Mouse (Mus musculus) neural tube, embryonic 13.5 days (tissue): ENCODE data around the gene Perm1. TPM values are rescaled to one million over a fixed set of nuclear protein-coding genes. Genes with fewer than 3 reads are reported as not detected.

Experiments
- ATAC-seq: fragments of 200-750 bp; cut with Nextera tagmentation; 2 replicates; pipeline ENCODE4 v1.8.0; 2017; ENCODE audit warnings: low read depth, mild to moderate bottlenecking, moderate TSS enrichment, moderate library complexity
- H3K27ac ChIP-seq: fragments of 300-500 bp; sonication (generic); replicated peaks from 2 replicates; pipeline ENCODE4 v1.5.1; 2015; ENCODE audit warnings: moderate library complexity, mild to moderate bottlenecking, inconsistent platforms
- H3K27me3 ChIP-seq: fragments of 300-500 bp; sonication (generic); 2 replicates; pipeline ENCODE4 v1.6.1; 2015; ENCODE audit warnings: mild to moderate bottlenecking, inconsistent platforms
- H3K36me3 ChIP-seq: fragments of 300-500 bp; sonication (generic); 2 replicates; pipeline ENCODE4 v1.6.1; 2015; ENCODE audit warnings: mild to moderate bottlenecking, inconsistent platforms
- H3K4me1 ChIP-seq: fragments of 300-500 bp; sonication (generic); replicated peaks from 2 replicates; pipeline ENCODE4 v1.6.1; 2015; ENCODE audit warnings: inconsistent platforms
- H3K4me2 ChIP-seq: fragments of 300-500 bp; sonication (generic); 2 replicates; pipeline ENCODE4 v1.6.1; 2015; ENCODE audit warnings: inconsistent platforms, mild to moderate bottlenecking, moderate library complexity
- H3K4me3 ChIP-seq: fragments of 300-500 bp; sonication (generic); 2 replicates; pipeline ENCODE4 v1.5.1; 2015; ENCODE audit warnings: mild to moderate bottlenecking, inconsistent platforms
- H3K9ac ChIP-seq: fragments of 300-500 bp; sonication (generic); 2 replicates; pipeline ENCODE4 v1.6.1; 2015; ENCODE audit warnings: moderate library complexity, mild to moderate bottlenecking, inconsistent platforms
- H3K9me3 ChIP-seq: fragments of 300-500 bp; sonication (generic); 2 replicates; pipeline ENCODE4 v1.6.1; 2016; ENCODE audit warnings: inconsistent platforms
- WGBS: fragments of 180-500 bp; shearing (Covaris S2); methylation state at CpG from one replicate; pipeline ENCODE4 v1.1.7; 2015; 5-methylcytosine and 5-hydroxymethylcytosine counted together
- microRNA-seq: library from miRNA; unstranded; fragments of <30 nt; microRNA quantifications from one replicate; pipeline ENCODE4, GENCODE M21; 2016
- polyA plus RNA-seq: library from polyadenylated mRNA; unstranded; fragments of >200 nt; fragmentation: Nextera tagmentation; extraction: Ambion mirVana; gene quantifications from 2 replicates; pipeline ENCODE4 v1.2.1, GENCODE M21; 2015

The Perm1 gene
- polyA plus RNA-seq, 1 experiment from 2014 or later = 1.8 TPM

GRCm38 (mm10) chr4:156254361-156255077 lies 38.9 kb downstream of the Perm1 start:
- no peaks in the 10 kb centered on the region for H3K9me3 ChIP-seq
- peak overlapping the region; percentile 50 for H3K4me2 ChIP-seq
- peak; percentile 59 for ATAC-seq
- WGBS = 2% methylated on average over 28 of the region's 30 CpGs
- peak overlapping the region; percentile 55 for H3K9ac ChIP-seq
- peaks cover 1% of the 10 kb centered on the region; the same call in 1 of the 2 replicates for H3K36me3 ChIP-seq
- no peak overlapping the region; the same call in 1 of the 2 replicates for H3K27ac ChIP-seq
- H3K4me3 ChIP-seq = peak overlapping the region; percentile 26
- H3K27me3 ChIP-seq = peaks cover 32% of the 10 kb centered on the region
- H3K4me1 ChIP-seq = peaks cover 30% of the 10 kb centered on the region

- Histone ChIP-seq H3K27me3 (peaks cover 32% of the 10 kb centered on the region), H3K27ac (no peak within 1 kb of the TSS), H3K36me3 (no peaks in the 10 kb centered on the region), H3K4me1 (peaks cover 30% of the 10 kb centered on the region), H3K9me3 (no peaks in the 10 kb centered on the region), H3K4me3 (peak within 1 kb of the TSS; percentile 26), H3K9ac (peak within 1 kb of the TSS; percentile 55), H3K4me2 (peak within 1 kb of the TSS; percentile 50)
- ATAC-seq = peak; percentile 57
- WGBS = 4% methylated on average over 26 of the region's 26 CpGs
Measured at GRCm38 (mm10) chr4:156255078-156255839, 39.6 kb downstream of the Perm1 start, which contains the start of gene Samd11. Gene Samd11 (minus strand): TSS chr4:156255657.

Small RNA genes lying within 50 kb of the gene (microRNA-seq; reads per million reads assigned to microRNA genes)
- 1.2 reads per million for gene Mir7658

Other genes with a start within 250 kb of the Perm1 start
- gene B3galt6, start 223.2 kb upstream of the Perm1 start, polyA plus RNA-seq = 25.1 and 25.5 TPM in 2 replicates
- 132 and 139 TPM in 2 replicates for gene Sdf4, start 223.0 kb upstream of the Perm1 start, polyA plus RNA-seq
- 0.77 and 1.2 TPM in 2 replicates for gene Tnfrsf4, start 202.0 kb upstream of the Perm1 start, polyA plus RNA-seq
- gene Tnfrsf18, start 189.7 kb upstream of the Perm1 start, polyA plus RNA-seq = 1.6 and 2.7 TPM in 2 replicates
- not detected in 2 replicates for gene Ttll10, start 156.5 kb upstream of the Perm1 start, polyA plus RNA-seq
- 25.0 and 27.7 TPM in 2 replicates for gene 9430015G10Rik, start 105.9 kb upstream of the Perm1 start, polyA plus RNA-seq
- gene Rnf223, start 85.4 kb upstream of the Perm1 start, polyA plus RNA-seq = 0.66 and 0.69 TPM in 2 replicates
- 120 and 122 TPM in 2 replicates for gene Agrn, start 18.4 kb upstream of the Perm1 start, polyA plus RNA-seq
- 0.84 and 2.2 TPM in 2 replicates for gene Isg15, start 15.1 kb upstream of the Perm1 start, polyA plus RNA-seq
- gene AW011738, start 12.6 kb upstream of the Perm1 start, polyA plus RNA-seq = 5.1 and 5.6 TPM in 2 replicates
- 26.1 and 27.3 TPM in 2 replicates for gene Plekhn1, start 19.0 kb downstream of the Perm1 start, polyA plus RNA-seq
- gene Noc2l, start 20.1 kb downstream of the Perm1 start, polyA plus RNA-seq = 49.5 and 54.8 TPM in 2 replicates
- 2.1 and 2.9 TPM in 2 replicates for gene Samd11, start 39.8 kb downstream of the Perm1 start, polyA plus RNA-seq
- gene Vmn2r-ps159, start 115.2 kb downstream of the Perm1 start, polyA plus RNA-seq = not detected in 2 replicates